Mouse (Mus musculus) kidney, embryonic 15.5 days (tissue): ENCODE measurements around the gene Gm20449. TPM values are rescaled to one million over a fixed set of nuclear protein-coding genes. Genes with fewer than 3 reads are reported as not detected.
"Not testable (repeated sequence)": the region's sequence is repeated elsewhere in the genome, so short reads cannot be mapped to it uniquely, and the experiment has no call there.

ENCODE experiments used
- ATAC-seq: fragments of 200-750 bp; cut with Nextera tagmentation; replicated peaks from 2 replicates; pipeline ENCODE4 v1.8.0; 2017; ENCODE audit warnings: moderate TSS enrichment; ENCODE audit not compliant: low FRiP score
- H3K27ac ChIP-seq: fragments of 300-500 bp; sonication (generic); 2 replicates; pipeline ENCODE4 v1.5.1; 2015; ENCODE audit warnings: mild to moderate bottlenecking, inconsistent platforms
- H3K27me3 ChIP-seq: fragments of 300-500 bp; sonication (generic); 2 replicates; pipeline ENCODE4 v1.6.1; 2015; ENCODE audit warnings: inconsistent platforms
- H3K36me3 ChIP-seq: fragments of 300-500 bp; sonication (generic); 2 replicates; pipeline ENCODE4 v1.6.1; 2015; ENCODE audit warnings: inconsistent platforms
- H3K4me1 ChIP-seq: fragments of 300-500 bp; sonication (generic); 2 replicates; pipeline ENCODE4 v1.6.1; 2015; ENCODE audit warnings: inconsistent platforms
- H3K4me2 ChIP-seq: fragments of 300-500 bp; sonication (generic); 2 replicates; pipeline ENCODE4 v1.6.1; 2015; ENCODE audit warnings: moderate library complexity, mild to moderate bottlenecking, inconsistent platforms
- H3K4me3 ChIP-seq: fragments of 300-500 bp; sonication (generic); replicated peaks from 2 replicates; pipeline ENCODE4 v1.5.1; 2015; ENCODE audit warnings: mild to moderate bottlenecking, inconsistent platforms
- H3K9ac ChIP-seq: fragments of 300-500 bp; sonication (generic); 2 replicates; pipeline ENCODE4 v1.6.1; 2015; ENCODE audit warnings: mild to moderate bottlenecking, inconsistent platforms
- H3K9me3 ChIP-seq: fragments of 300-500 bp; sonication (generic); replicated peaks from 2 replicates; pipeline ENCODE4 v1.6.1; 2016; ENCODE audit warnings: inconsistent platforms
- WGBS: fragments of 180-500 bp; shearing (Covaris S2); methylation state at CpG from one replicate; pipeline ENCODE4 v1.1.7; 2015; ENCODE audit warnings: mixed read lengths; 5-methylcytosine and 5-hydroxymethylcytosine counted together
- polyA plus RNA-seq: library from polyadenylated mRNA; unstranded; fragments of >200 nt; fragmentation: Nextera tagmentation; extraction: Ambion mirVana; gene quantifications from 2 replicates; pipeline ENCODE4 v1.2.1, GENCODE M21; 2015

Gm20449 gene
- polyA plus RNA-seq: 0.12 and 0.14 TPM in 2 replicates

DNA sequence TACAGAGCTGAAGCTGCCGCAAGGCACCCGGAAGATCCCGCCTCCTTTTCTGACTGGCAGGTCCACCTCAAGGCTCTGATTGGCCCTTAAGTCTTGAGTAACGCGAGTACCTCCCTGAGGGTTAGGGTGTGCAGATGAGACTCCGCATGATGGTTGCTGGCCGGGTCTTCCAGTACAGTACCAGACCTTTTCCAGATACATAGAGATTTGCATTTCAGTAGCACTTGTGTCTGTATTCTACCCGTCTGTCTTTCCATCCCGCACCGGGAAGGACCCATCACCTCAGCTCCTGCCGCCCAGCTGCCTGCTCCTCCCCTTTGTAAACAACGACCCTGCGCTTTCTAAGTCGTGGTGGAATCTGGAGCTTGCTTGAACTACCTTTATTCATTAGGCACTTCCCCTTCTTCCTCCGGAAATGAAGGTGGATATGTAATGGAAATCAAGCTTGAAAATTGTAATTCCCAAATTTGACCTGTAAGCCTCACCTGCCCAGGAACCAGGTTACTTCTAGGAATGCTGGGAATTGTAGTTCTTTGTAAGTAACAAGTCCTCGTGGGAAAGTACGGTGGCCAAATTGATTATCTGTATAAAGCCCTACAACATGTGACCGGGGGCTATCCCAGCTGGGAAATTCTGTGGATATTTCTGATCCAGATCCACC, at the start of gene Gm20449, which contains the start of gene AW146154:
Gene Gm20449, minus strand, starts transcription at position 29 of the 661 bp plus-strand sequence.
Gene AW146154, minus strand, starts transcription at position 502 of the 661 bp plus-strand sequence.
- ATAC-seq: peak; percentile 99
- 0% methylated on average over 18 of the region's 18 CpGs for WGBS
- peak within 1 kb of the TSS; percentile 68 for H3K4me3 ChIP-seq
- H3K4me2 ChIP-seq: peak within 1 kb of the TSS; percentile 86
- H3K36me3 ChIP-seq: peaks cover 8% of the 10 kb centered on the region
- H3K27ac ChIP-seq: peak within 1 kb of the TSS; percentile 86
- peaks cover 7% of the 10 kb centered on the region for H3K9me3 ChIP-seq
- no peaks in the 10 kb centered on the region for H3K27me3 ChIP-seq
- no peaks in the 10 kb centered on the region for H3K4me1 ChIP-seq
- peak within 1 kb of the TSS; percentile 58 for H3K9ac ChIP-seq

DNA sequence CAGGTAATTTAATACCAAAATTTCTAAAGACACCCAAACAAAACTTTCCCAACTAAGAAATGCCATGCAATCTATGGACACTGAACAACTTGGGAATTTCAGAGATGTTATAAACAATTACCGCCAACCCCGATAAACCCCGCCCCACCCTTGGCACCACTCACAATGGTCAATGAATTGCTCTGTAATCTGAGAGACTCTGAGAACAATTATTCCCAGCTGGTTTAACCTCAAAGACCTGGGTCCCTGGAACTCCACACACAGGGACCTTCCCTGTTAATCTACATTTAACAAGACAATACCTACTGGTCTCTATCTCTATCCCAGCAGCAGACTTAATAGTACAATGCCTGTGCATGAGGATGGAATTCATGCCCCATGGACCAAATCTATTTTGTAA, 13.5 kb upstream of the Gm20449 start:
- Histone ChIP-seq H3K36me3 (no peaks in the 10 kb centered on the region), H3K27ac (no peak overlapping the region), H3K4me1 (no peaks in the 10 kb centered on the region), H3K4me2 (no peak overlapping the region), H3K4me3 (no peak overlapping the region), H3K9ac (no peak overlapping the region), H3K9me3 (no peaks in the 10 kb centered on the region), H3K27me3 (no peaks in the 10 kb centered on the region)
- WGBS: 87% methylated on average over 3 of the region's 3 CpGs
- no peak for ATAC-seq

DNA sequence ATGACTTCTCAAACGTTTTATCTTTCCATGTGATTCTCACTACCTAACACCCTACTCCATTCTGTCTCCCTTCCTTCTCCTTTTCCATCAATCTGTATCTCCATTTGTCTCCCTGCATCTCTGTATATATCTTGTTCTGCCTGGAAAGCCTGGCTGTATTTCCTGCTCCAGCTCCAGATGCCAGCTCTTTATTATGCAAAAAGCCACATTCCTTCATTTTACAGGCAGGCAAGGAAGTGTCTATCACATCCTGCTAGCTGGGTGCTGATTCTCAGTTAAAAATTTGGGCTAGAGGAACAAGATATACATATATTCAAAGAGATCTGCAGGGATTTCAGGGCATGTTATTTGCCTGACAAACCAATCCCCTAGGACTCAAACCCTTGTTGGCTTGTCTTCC, 13.0 kb upstream of the Gm20449 start:
- Histone ChIP-seq H3K4me2 (no peak overlapping the region), H3K4me1 (no peaks in the 10 kb centered on the region), H3K9ac (no peak overlapping the region), H3K27ac (no peak overlapping the region), H3K9me3 (no peaks in the 10 kb centered on the region), H3K36me3 (no peaks in the 10 kb centered on the region), H3K27me3 (no peaks in the 10 kb centered on the region), H3K4me3 (no peak overlapping the region)
- 15% methylated on average over 1 of the region's 1 CpGs for whole genome bisulfite sequencing
- no peak for ATAC-seq

DNA sequence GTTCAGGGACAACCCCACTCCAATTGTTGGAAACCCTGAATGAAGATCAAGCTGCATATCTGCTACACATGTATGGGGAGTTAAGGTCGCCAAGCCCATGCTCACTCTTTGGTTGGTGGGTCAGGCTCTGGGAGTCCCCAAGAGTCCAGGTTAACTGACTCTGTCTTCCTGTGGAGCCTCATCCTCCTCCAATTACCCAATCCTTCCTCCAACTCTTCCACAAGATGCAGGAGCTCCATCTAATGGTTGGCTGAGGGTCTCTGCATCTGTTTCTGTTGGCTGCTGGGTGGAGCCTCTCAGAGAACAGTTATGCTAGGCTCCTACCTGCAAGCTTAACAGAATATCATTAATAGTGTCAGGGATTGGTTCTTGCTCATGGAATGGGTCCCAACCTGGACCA, 3.2 kb upstream of the Gm20449 start:
- Histone ChIP-seq H3K9ac (no peak overlapping the region), H3K27ac (no peak overlapping the region), H3K9me3 (no peaks in the 10 kb centered on the region), H3K4me3 (no peak overlapping the region), H3K4me2 (no peak overlapping the region), H3K27me3 (no peaks in the 10 kb centered on the region), H3K4me1 (no peaks in the 10 kb centered on the region), H3K36me3 (no peaks in the 10 kb centered on the region)
- no peak for ATAC-seq
- WGBS: 47% methylated on average over 1 of the region's 1 CpGs

DNA sequence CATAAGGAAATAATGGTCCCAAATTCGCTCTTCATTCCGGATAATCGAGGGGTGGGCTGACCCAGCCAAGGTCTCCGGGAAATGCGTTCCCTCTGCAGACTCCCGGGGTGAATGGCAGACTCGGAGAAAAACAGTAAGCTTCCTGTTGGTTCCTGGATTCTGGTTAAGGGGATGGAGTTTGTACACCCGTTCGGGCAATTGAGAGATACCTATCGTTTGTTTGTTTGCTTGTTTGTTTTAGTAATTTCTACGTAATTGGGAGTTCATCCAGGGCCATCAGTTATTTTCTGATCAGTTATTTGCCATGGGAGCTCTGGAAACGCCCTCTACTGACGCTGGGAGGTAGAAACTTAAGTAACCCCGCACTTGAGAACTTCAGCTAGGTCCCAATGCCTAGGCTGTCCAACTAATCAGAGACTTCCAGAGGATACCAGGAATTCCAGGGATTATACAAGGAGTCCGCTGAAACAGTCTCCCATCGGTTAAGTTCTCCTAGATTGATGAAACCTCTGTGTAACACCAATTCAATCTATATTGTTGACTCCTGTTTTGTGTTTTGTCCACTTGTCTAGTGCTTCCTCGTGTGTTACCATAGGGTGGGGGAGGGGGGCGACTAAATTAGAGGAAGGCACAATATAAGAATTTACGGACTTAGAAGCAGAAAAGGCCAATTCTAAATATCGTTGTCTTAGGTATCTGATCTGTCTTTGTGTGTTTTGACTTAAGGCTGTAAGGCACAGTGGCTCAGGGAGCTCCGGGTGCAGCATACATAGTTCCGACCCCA, 1.1 kb upstream of the Gm20449 start:
- Histone ChIP-seq H3K9me3 (peaks cover 4% of the 10 kb centered on the region; the same call in 1 of the 2 replicates), H3K9ac (peak overlapping the region; percentile 58), H3K27ac (peak overlapping the region; percentile 86; the same call in 1 of the 2 replicates), H3K36me3 (peaks cover under 1% of the 10 kb centered on the region; the same call in 1 of the 2 replicates), H3K27me3 (no peaks in the 10 kb centered on the region), H3K4me1 (no peaks in the 10 kb centered on the region), H3K4me2 (peak overlapping the region; percentile 86), H3K4me3 (peak overlapping the region; percentile 68)
- no peak; the same call in 1 of the 2 replicates for ATAC-seq
- 19% methylated on average over 22 of the region's 22 CpGs for WGBS

DNA sequence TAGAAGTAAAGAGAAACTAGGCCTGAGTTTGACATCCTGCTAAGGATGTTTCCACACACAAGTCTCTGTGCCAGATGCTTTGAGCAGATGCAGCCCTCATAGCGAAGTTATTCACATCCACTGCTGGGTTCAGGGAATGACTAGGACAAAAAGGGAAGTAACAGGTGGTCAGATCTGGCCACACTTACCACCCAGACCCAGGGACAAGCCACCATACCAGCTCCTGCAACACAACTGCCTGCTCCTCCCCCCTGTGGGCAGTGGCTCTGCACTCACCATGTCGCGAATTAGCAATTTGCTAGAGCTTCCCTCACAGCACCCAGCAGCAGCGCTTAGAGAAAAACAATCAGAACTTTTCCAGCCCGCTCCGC, 214 bp downstream of the Gm20449 start:
- not testable (repeated sequence) for ATAC-seq

DNA sequence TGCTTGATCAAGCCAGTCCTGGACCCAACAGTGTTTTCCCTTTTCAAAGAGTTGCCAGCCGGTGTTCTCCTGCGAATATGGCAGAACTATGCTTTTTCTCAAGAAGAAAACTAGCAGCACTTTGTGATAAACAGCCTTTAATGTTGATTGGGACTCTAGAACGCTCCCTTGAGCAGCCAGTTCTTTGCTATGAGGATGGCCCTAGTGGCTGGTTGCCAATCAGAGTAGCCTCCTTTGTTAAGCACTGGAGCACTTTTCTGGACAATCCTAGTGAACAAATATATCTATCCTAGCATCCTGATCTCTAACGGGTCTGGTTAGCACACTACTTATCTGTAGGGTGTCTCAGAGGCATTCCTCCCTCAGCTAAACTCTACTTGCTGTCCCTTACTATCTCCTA, 753 bp downstream of the Gm20449 start:
- H3K27me3 ChIP-seq, H3K9me3 ChIP-seq, ATAC-seq, H3K4me1 ChIP-seq, H3K27ac ChIP-seq: not testable (repeated sequence)
- Histone ChIP-seq H3K4me3 (peak overlapping the region; percentile 68), H3K36me3 (peaks cover 14% of the 10 kb centered on the region), H3K9ac (0 out of 2 replicates have a peak overlapping the region, but pooled peaks have one; percentile 58), H3K4me2 (peak overlapping the region; percentile 86)
- WGBS: 82% methylated on average over 4 of the region's 4 CpGs

More for the DNA sequence above, 214 bp downstream of the Gm20449 start:
- not testable (repeated sequence) for H3K9me3 ChIP-seq, H3K4me1 ChIP-seq, H3K27me3 ChIP-seq
- Histone ChIP-seq H3K27ac (peak overlapping the region; percentile 86), H3K36me3 (peaks cover 14% of the 10 kb centered on the region), H3K4me3 (peak overlapping the region; percentile 68), H3K9ac (peak overlapping the region; percentile 58), H3K4me2 (peak overlapping the region; percentile 86)
- under 1% methylated on average over 6 of the region's 6 CpGs for WGBS

DNA sequence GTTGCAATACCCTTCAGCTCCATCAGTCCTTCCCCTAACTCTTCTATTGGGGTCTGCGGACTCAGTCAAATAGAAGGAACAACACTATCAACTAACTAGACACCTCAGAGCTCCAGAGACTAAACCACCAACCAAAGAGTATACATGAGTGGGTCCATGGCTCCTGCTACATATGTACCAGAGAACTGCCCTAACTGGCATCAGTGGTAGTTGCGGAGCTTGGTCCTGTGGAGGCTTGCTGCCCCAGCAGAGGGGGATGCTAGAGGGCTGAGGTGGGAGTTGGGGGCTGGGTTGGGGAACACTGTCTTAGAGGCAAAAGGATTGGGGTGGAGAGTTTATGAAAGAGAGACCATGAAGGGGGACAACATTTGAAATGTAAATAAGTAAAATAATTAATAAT, 1.3 kb downstream of the Gm20449 start:
- Histone ChIP-seq H3K9me3 (peaks cover 9% of the 10 kb centered on the region), H3K4me1 (no peaks in the 10 kb centered on the region), H3K27me3 (no peaks in the 10 kb centered on the region), H3K9ac (no peak overlapping the region), H3K4me3 (no peak overlapping the region), H3K4me2 (no peak overlapping the region), H3K27ac (no peak overlapping the region), H3K36me3 (peaks cover 14% of the 10 kb centered on the region)
- 96% methylated on average over 2 of the region's 2 CpGs for WGBS
- no peak for ATAC-seq

DNA sequence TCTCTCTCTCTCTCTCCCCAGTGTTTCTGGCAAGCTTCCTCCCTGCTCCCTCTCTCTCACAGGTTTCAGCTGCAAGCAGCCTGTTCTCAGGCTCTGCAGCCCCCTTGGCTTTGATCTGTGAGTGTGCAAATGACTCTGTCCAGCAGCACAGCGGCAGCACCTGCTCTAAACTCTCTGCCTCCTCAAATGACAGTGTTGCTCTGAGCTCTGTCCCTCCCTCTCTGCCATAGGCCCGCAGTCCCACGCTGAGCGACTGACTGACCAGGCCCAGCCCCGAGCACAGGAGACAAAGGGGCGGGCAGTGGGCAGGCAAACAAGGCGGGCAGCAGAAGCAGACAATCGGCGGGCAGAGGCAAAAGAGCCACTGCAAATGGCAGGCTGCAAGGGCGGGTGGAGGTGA, 47.4 kb downstream of the Gm20449 start:
- H3K36me3 ChIP-seq: no peaks in the 10 kb centered on the region
- H3K9ac ChIP-seq: no peak overlapping the region
- 5% methylated on average over 10 of the region's 10 CpGs for WGBS
- H3K27me3 ChIP-seq: no peaks in the 10 kb centered on the region
- H3K4me2 ChIP-seq: peak overlapping the region; percentile 45
- H3K9me3 ChIP-seq: no peaks in the 10 kb centered on the region
- no peaks in the 10 kb centered on the region for H3K4me1 ChIP-seq
- no peak overlapping the region for H3K27ac ChIP-seq
- 0 out of 2 replicates have a peak overlapping the region, but pooled peaks have one; percentile 6 for H3K4me3 ChIP-seq
- peak; percentile 98 for ATAC-seq

DNA sequence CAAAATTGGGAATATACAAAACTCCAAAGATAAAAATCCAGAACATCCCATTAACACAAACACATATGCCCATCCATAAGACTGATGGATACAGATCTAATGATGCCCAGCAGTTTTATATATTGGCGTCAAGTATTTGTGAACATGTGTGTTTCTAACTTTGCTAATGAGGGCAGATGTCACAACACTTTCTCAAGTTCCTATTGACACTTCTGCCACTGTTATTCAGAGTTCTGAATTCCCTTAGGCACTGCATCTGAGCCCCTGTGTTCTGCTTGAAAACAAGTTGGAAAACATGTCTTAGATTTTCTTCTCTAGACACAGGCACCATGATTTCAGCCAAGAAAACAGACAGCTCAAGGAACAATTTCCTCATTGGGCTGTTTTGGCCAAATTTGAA, 50.6 kb downstream of the Gm20449 start, which contains the start of gene Vmn2r57:
Gene Vmn2r57, minus strand, starts transcription at position 101 of the 400 bp plus-strand sequence.
- not testable (repeated sequence) for H3K9ac ChIP-seq, H3K27ac ChIP-seq, H3K4me1 ChIP-seq, H3K36me3 ChIP-seq, H3K9me3 ChIP-seq, H3K4me2 ChIP-seq, H3K27me3 ChIP-seq, ATAC-seq, H3K4me3 ChIP-seq
- WGBS: 77% methylated on average over 1 of the region's 1 CpGs

DNA sequence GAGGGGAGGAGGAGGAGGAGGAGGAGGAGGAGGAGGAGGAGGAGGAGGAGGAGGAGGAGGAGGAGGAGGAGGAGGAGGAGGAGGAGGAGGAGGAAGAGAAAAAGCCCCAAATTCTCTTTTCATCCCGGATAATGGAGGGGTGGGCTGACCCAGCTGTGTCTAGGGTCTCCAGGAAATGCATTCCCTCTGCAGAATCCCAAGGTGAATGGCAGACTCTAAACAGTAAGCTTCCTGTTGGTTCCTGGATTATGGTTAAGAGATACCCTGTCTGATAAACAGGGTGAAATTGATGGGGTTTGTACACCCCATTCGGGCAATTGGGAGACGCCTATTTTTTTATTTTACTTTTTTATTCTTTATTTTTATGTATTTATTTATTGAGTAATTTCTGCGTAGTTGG, 105.1 kb downstream of the Gm20449 start:
- no peaks in the 10 kb centered on the region for H3K4me1 ChIP-seq
- H3K36me3 ChIP-seq: no peaks in the 10 kb centered on the region
- 75% methylated on average over 4 of the region's 4 CpGs for WGBS
- no peak overlapping the region for H3K27ac ChIP-seq
- 0 out of 2 replicates have a peak, but pooled peaks have one; percentile 26 for ATAC-seq
- H3K4me3 ChIP-seq: no peak overlapping the region
- H3K4me2 ChIP-seq: 0 out of 2 replicates have a peak overlapping the region, but pooled peaks have one; percentile 14
- no peaks in the 10 kb centered on the region for H3K27me3 ChIP-seq
- H3K9me3 ChIP-seq: no peaks in the 10 kb centered on the region
- no peak overlapping the region for H3K9ac ChIP-seq
